Mouse (Mus musculus): ENCODE measurements around the gene Psenen.

DNA sequence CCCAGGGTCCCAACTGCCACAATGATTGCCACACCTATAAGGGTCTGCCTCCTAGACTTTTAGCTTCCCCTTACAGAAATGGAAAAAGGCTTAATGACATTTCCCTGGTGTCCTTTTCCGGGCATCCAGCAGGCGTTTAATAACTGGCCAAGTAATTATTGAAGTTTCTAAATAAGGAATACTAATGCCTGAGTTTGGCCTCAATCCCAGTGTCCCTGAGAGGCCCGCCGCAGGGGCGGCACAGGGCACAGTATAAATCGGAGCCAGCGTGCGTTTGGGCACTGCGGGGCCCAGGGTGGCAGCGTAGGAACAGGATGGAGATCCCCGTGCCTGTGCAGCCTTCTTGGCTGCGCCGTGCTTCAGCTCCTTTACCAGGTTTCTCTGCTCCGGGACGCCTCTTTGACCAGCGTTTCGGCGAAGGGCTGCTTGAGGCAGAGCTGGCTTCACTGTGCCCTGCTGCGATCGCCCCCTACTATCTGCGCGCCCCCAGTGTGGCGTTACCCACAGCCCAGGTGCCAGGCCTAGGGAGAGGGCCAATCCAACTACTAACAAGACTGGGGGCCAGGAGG lies 10.3 kb downstream of the Psenen start:
- TF ChIP-seq CTCF (conservative IDR thresholded peaks at IDR 0.05; ENCODE audit: insufficient read depth, insufficient read length, low read depth, low read length) (no peak), POLR2A (IDR thresholded peaks at IDR 0.05; ENCODE audit: low read depth, low read length) (no peak)

All from kidney, adult 2 months (tissue).